Mouse (Mus musculus): ENCODE results near the gene Lyl1. TPM values are rescaled to one million over a fixed set of nuclear protein-coding genes. Genes with fewer than 3 reads are reported as not detected.

Lyl1 gene
- polyA plus RNA-seq, 1 experiment: 6.6 TPM

GRCm38 (mm10) chr8:84715893-84716468, 14.7 kb downstream of the Lyl1 start:
- DNase-seq (ENCODE audit: low read depth, low spot score): no peak
- 81% methylated on average over 27 of the region's 27 CpGs for WGBS

DNA sequence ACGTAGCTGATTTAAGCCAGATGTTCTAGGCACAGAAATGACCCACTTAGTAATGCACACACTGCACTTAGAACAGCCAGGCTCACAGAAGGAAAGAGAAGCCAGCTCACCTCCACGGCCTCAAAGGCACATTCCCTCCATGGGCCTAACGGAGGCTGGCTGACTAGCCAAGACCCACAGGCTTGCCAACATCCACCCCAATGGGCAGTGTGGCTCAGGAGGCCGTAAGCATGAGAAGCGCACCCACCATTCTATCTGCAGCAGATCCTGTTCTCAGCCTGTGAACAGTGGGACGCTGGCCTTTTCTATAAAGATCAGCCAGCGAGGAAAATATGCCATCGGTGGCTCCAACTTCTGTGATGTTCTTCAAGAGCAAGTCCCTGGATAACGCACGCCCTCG, 15.5 kb downstream of the Lyl1 start:
- 90% methylated on average over 11 of the region's 11 CpGs for WGBS

DNA sequence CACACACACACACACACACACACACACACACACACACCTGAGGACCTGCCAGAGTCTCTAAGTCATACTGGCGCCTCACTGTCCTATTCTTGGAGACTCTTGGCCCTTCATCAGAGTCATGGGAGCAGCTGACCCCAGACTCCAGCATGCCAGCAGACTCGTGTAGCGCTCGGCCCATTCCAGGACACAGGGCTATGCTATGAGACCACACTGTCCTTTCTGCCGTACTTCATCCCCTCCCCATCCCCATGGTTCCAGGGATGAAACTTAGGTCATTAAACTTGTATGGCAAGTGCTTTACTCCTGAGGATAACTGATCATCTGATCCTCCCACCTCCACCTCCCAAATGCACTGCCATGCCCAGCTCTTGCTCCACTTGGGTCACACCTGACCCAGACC, 17.2 kb downstream of the Lyl1 start:
- WGBS: 89% methylated on average over 5 of the region's 5 CpGs

More for the DNA sequence above, 15.5 kb downstream of the Lyl1 start:
- no peak for DNase-seq (ENCODE audit: low read depth, low spot score)

DNA sequence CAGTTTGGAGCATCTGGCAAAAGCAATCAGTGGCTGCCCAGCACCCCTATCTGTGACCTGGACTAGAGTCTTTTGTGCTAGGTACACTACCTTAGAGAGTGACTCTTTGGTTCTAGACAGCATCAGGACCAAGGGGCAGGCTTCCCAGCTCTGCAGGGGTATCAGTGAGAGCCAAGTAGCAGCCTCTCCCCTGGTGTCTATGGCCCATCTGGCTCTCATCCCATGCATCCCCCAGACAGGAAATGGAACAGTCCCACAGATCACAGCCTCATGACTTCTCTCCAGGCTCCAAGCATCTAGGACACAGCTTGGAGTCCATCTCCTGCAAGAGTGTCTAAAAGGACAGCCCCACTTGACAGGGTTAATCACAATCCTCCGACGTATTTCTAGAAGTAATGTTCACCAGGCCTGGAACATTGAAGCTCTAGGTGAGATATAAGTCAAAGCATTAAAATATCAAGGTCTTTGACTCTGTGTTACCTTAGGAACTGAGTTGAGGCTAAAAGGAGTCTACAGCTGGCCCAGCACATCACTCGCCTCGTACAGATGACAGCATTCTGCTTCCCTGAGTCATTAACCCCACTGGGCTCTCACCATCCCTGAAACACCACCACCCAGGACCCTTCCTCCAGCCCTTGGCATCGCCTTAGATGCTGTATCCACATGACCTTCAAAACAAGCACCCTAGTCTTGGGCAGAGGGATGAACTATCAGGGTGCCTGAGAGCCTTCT, 17.9 kb downstream of the Lyl1 start:
- no peak for DNase-seq (ENCODE audit: low read depth, low spot score)
- WGBS: 92% methylated on average over 5 of the region's 5 CpGs

More for the DNA sequence above, 17.2 kb downstream of the Lyl1 start:
- DNase-seq (ENCODE audit: low read depth, low spot score): no peak

- DNase-seq (ENCODE audit: low read depth, low spot score): no peak
- WGBS: 22% methylated on average over 6 of the region's 6 CpGs
Measured at GRCm38 (mm10) chr8:84722530-84722849, 21.2 kb downstream of the Lyl1 start.

- DNase-seq (ENCODE audit: low read depth, low spot score): peak; percentile 75
- WGBS: 5% methylated on average over 10 of the region's 10 CpGs
Measured at GRCm38 (mm10) chr8:84722850-84723570, 21.8 kb downstream of the Lyl1 start, which contains the start of gene G430095P16Rik. G430095P16Rik (plus strand) TSS chr8:84723007.

DNA sequence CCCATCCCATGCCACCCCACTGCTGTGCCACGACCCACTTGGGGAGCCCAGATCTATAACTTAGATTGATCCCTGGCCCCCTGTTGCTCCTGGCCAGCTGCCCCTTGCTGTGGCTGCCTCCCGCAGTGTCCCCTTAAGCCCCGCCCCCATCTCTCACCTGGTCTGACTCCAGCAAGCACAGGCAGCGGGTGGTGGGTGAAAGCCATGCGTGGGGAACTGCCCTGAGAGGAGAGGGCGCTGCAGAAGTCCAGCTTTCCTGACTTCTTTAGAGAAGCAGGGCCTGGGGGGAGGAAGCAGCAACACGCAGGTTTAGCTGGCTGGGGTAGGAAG, 22.3 kb downstream of the Lyl1 start:
- DNase-seq (ENCODE audit: low read depth, low spot score): no peak
- WGBS: 35% methylated on average over 7 of the region's 7 CpGs

DNA sequence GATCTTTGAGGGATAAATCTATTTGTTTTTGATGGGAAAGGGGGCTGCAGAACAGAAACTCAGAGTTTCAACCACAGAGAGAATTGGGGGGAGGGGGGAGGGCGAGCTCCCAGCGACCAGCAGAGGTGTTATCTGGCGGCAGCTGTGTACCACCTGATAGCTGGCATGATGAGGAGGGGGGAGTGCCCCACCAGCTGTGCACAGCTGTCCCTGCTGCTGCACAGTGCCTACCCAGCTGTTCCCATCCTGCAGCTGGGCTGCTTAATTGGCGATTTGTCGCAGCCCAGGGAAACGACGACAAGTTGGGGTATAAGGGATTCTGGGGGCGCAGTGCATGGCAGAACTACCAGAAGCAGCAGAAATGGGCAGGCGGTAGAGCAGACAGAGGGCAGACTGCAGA, 23.4 kb downstream of the Lyl1 start:
- WGBS: 79% methylated on average over 9 of the region's 9 CpGs
- DNase-seq (ENCODE audit: low read depth, low spot score): no peak

DNA sequence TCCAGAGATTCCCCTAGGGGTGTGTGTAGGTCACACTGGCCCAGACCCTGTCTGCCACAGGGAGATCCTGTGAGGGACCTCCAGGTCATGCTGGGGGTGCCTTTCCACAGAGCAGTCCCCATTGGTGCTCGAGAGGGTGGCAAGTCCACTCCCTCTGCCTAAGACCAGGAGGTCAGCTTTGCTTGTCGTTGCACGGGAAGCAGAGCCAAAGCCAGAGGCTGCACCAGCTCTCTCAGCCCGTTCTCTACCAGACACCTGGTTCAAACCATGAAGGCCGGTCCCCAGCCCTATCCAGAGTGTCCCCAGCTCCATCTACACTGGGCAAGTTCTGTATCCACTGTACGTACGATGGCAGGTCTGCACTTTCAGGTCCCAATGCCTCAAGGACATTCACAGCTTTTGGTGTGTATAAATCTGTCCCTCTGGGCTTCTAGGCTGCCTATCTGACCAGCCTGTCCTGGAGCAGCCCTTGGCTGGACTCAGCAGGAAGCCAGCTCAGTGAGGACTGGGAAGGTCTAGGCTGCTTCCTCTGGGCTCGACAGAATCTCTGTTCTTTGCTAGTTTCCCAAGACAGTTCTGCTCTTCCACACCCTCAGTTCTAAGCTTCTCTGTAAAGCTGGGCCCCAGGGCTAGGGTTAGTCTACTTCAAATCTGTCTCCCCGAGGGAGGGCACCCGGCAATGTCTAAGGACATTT, 24.1 kb downstream of the Lyl1 start:
- no peak for DNase-seq (ENCODE audit: low read depth, low spot score)
- 72% methylated on average over 10 of the region's 10 CpGs for WGBS

- WGBS: 48% methylated on average over 3 of the region's 3 CpGs
- DNase-seq (ENCODE audit: low read depth, low spot score): no peak
Measured at GRCm38 (mm10) chr8:84725941-84726259, 24.6 kb downstream of the Lyl1 start.

GRCm38 (mm10) chr8:84728474-84728873, 27.2 kb downstream of the Lyl1 start:
- DNase-seq (ENCODE audit: low read depth, low spot score): no peak
- WGBS: 70% methylated on average over 3 of the region's 3 CpGs

DNA sequence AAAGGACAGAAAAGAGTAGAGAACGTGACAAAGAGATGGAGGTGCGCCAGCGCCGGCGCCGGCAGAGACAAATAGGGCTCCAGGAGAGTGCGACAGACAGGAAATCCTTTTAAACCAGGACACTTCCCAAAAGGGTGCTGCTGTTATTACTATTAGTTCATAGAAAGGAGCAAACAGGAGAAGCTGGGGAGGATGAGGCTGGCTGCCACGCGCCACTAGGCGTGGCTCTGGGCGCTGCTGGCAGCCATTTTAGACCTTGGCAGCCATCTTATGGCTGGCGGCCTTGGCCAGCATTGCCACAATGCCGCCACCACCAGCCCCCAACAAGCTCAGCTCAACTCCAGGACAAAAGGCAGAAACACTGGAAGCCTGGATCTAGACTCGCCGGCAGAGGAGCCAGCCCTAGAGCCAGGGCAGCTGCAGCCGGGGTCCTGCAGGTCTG, 28.7 kb downstream of the Lyl1 start:
- WGBS: 79% methylated on average over 16 of the region's 16 CpGs
- no peak for DNase-seq (ENCODE audit: low read depth, low spot score)

GRCm38 (mm10) chr8:84730541-84731370, 29.5 kb downstream of the Lyl1 start:
- no peak for DNase-seq (ENCODE audit: low read depth, low spot score)
- WGBS: 40% methylated on average over 9 of the region's 9 CpGs

GRCm38 (mm10) chr8:84731371-84732177, 30.3 kb downstream of the Lyl1 start:
- 25% methylated on average over 11 of the region's 11 CpGs for WGBS
- DNase-seq (ENCODE audit: low read depth, low spot score): no peak

DNA sequence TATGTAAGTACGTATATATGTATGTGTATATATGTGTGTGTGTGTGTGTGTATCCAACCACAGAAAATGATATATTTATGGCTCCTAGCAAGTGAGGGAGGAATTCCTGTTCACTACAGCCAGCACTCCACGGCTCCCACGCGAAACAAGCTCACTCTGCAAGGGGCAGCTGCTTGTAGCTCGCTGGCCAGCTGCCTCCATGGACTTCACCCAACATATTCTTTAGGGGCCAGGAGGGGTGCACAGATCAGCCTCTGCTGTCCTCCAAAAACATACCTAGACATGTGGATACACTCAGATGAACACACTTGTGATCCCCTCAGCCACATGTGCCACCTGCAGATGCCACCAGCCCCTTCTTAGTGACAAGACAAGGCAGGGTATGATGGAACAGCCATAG, 31.3 kb downstream of the Lyl1 start:
- 45% methylated on average over 5 of the region's 5 CpGs for whole genome bisulfite sequencing
- DNase-seq (ENCODE audit: low read depth, low spot score): no peak

DNA sequence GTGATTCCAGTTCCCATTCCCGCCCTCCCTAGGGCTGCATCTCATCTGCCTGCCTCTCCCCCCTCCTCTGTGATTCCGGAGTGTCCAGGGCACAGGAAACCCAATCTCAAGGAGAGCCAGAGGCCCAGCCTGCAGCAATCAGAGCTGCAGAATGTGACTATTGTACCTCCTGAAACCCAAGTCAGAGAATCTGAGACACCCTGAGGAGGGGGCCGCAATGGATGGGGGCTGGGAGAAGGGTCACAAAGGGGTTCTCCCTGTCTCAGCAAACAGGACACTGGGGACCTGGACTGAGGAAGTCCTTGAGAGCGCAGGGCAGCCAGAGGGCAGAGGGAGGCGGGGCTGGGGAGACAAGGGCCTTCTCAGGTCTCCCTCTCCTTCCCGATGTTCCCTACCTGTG, 31.7 kb downstream of the Lyl1 start:
- 59% methylated on average over 6 of the region's 6 CpGs for WGBS
- DNase-seq (ENCODE audit: low read depth, low spot score): no peak

DNA sequence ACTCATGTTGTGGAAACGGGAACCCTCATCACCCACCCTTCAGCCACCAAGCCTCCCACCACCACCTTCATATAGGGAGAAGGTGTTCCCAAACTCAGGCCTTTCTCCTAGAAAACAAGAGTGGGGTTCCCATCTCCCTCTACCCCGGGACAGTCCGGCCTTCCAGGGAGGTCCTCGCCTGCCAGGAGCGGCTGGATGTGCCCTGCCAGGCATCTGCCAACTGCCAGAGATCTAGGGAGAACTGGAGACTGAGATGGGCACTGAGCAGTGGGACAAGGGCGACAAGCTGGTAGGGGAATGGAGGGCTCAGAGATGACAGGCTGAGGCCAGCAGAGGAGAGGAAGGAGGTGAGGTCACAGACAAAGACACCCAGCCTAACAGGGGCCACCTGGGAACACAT, 32.7 kb downstream of the Lyl1 start:
- 89% methylated on average over 6 of the region's 6 CpGs for WGBS
- no peak for DNase-seq (ENCODE audit: low read depth, low spot score)

- no peak for DNase-seq (ENCODE audit: low read depth, low spot score)
Measured at GRCm38 (mm10) chr8:84734680-84735079, 33.4 kb downstream of the Lyl1 start.

GRCm38 (mm10) chr8:84735597-84735996, 34.3 kb downstream of the Lyl1 start:
- 78% methylated on average over 2 of the region's 2 CpGs for WGBS
- DNase-seq (ENCODE audit: low read depth, low spot score): no peak

More at GRCm38 (mm10) chr8:84734680-84735079, 33.4 kb downstream of the Lyl1 start:
- WGBS: 69% methylated on average over 2 of the region's 2 CpGs

Data from large intestine, adult 2 months (tissue).